Mouse (Mus musculus) spleen, adult 2 months (tissue): ENCODE measurements around the gene Tmco3. TPM values are rescaled to one million over a fixed set of nuclear protein-coding genes. Genes with fewer than 3 reads are reported as not detected.
"Not testable (repeated sequence)": the region's sequence is repeated elsewhere in the genome, so short reads cannot be mapped to it uniquely, and the experiment has no call there.

Experiments
- DNase-seq, 2 experiments: peaks; one replicate each; pipeline versions ENCODE4 v3.0.0 to v3.0.0-alpha.2; 2012 to 2021; ENCODE audit warnings: low spot score in 2 of 2, low read depth in 1 of 2
- H3K27ac ChIP-seq: fragments of 200-500 bp; 2 replicates; pipeline ENCODE4 v1.5.1; 2012; ENCODE audit warnings: low read length, inconsistent platforms; ENCODE audit not compliant: insufficient read depth
- H3K27me3 ChIP-seq: fragments of 200-500 bp; 2 replicates; pipeline ENCODE4 v1.6.1; 2012; ENCODE audit warnings: mild to moderate bottlenecking, moderate library complexity, low read length, inconsistent platforms; ENCODE audit not compliant: control insufficient read depth, insufficient read depth
- H3K36me3 ChIP-seq: fragments of 200-500 bp; 2 replicates; pipeline ENCODE4 v1.6.1; 2012; ENCODE audit warnings: mild to moderate bottlenecking, low read length, inconsistent platforms; ENCODE audit not compliant: control insufficient read depth, insufficient read depth
- H3K4me1 ChIP-seq: fragments of 200-500 bp; 2 replicates; pipeline ENCODE4 v1.6.1; 2011; ENCODE audit warnings: inconsistent platforms; ENCODE audit not compliant: control insufficient read depth, insufficient read depth, insufficient read length
- H3K4me3 ChIP-seq: fragments of 200-500 bp; 2 replicates; pipeline ENCODE4 v1.5.1; 2011; ENCODE audit warnings: mild to moderate bottlenecking, inconsistent platforms; ENCODE audit not compliant: insufficient read depth, insufficient read length; ENCODE audit errors: extremely low read depth
- CTCF ChIP-seq: fragments of 200-500 bp; IDR thresholded peaks from 2 replicates; pipeline ENCODE4 v1.5.1; 2011; ENCODE audit warnings: mild to moderate bottlenecking, inconsistent platforms; ENCODE audit not compliant: insufficient read depth, insufficient read length, insufficient replicate concordance; ENCODE audit errors: extremely low read depth
- POLR2A ChIP-seq: fragments of 200-500 bp; IDR thresholded peaks from 2 replicates; pipeline ENCODE4 v1.6.1; 2011; ENCODE audit warnings: low read depth, low read length, inconsistent platforms
- WGBS: fragments of 180-500 bp; shearing (Covaris S2); methylation state at CpG from one replicate; pipeline ENCODE4 v1.1.7; 2018; 5-methylcytosine and 5-hydroxymethylcytosine counted together
- polyA plus RNA-seq: library from polyadenylated mRNA; depleted of rRNA; stranded (reverse); fragments of >200 nt; gene quantifications from 2 replicates; pipeline ENCODE4 v1.2.3, GENCODE M21; 2012

The Tmco3 gene
- polyA plus RNA-seq, 1 experiment, result 10.5 TPM

GRCm38 (mm10) chr8:13306309-13306909, 18.4 kb downstream of the Tmco3 start:
- no peaks in the 10 kb centered on the region for H3K4me1 ChIP-seq
- 79% methylated on average over 7 of the region's 7 CpGs for WGBS
- TF ChIP-seq POLR2A, result no peak
- no peak for TF ChIP-seq CTCF
- no peaks in the 10 kb centered on the region for H3K27me3 ChIP-seq
- no peak for DNase-seq
- no peaks in the 10 kb centered on the region for H3K36me3 ChIP-seq
- no peak overlapping the region for H3K4me3 ChIP-seq
- H3K27ac ChIP-seq, result no peak overlapping the region

- 83% methylated on average over 9 of the region's 9 CpGs for WGBS
- H3K4me3 ChIP-seq, result no peak overlapping the region
- TF ChIP-seq CTCF (no peak), POLR2A (no peak)
- no peak for DNase-seq
- no peaks in the 10 kb centered on the region for H3K27me3 ChIP-seq
- no peak overlapping the region for H3K27ac ChIP-seq
- H3K36me3 ChIP-seq, result no peaks in the 10 kb centered on the region
- H3K4me1 ChIP-seq, result no peaks in the 10 kb centered on the region
Observed at GRCm38 (mm10) chr8:13306916-13307315, 18.9 kb downstream of the Tmco3 start.

GRCm38 (mm10) chr8:13314922-13315321, 26.9 kb downstream of the Tmco3 start:
- Histone ChIP-seq H3K36me3 (peaks cover 2% of the 10 kb centered on the region; the same call in 1 of the 2 replicates), H3K4me3 (no peak overlapping the region), H3K4me1 (no peaks in the 10 kb centered on the region), H3K27ac (no peak overlapping the region), H3K27me3 (no peaks in the 10 kb centered on the region)
- DNase-seq, result no peak
- 85% methylated on average over 3 of the region's 3 CpGs for WGBS
- TF ChIP-seq CTCF, result no peak
- TF ChIP-seq POLR2A, result no peak

- H3K4me3 ChIP-seq, result no peak overlapping the region
- H3K4me1 ChIP-seq, result no peaks in the 10 kb centered on the region
- H3K27me3 ChIP-seq, result no peaks in the 10 kb centered on the region
- DNase-seq, result no peak
- WGBS, result 78% methylated on average over 10 of the region's 10 CpGs
- TF ChIP-seq POLR2A, result no peak
- TF ChIP-seq CTCF, result no peak
- peaks cover 4% of the 10 kb centered on the region for H3K36me3 ChIP-seq
- H3K27ac ChIP-seq, result no peak overlapping the region
Observed at GRCm38 (mm10) chr8:13316671-13317070, 28.7 kb downstream of the Tmco3 start.

GRCm38 (mm10) chr8:13326598-13326997, 38.6 kb downstream of the Tmco3 start:
- H3K27me3 ChIP-seq, result no peaks in the 10 kb centered on the region
- no peaks in the 10 kb centered on the region for H3K36me3 ChIP-seq
- no peaks in the 10 kb centered on the region for H3K4me1 ChIP-seq
- H3K27ac ChIP-seq, result no peak overlapping the region
- no peak overlapping the region for H3K4me3 ChIP-seq
- no peak for DNase-seq
- 34% methylated on average over 5 of the region's 5 CpGs for WGBS
- TF ChIP-seq POLR2A (no peak), CTCF (no peak)

GRCm38 (mm10) chr8:13334671-13335070, 46.7 kb downstream of the Tmco3 start:
- H3K4me3 ChIP-seq, result no peak overlapping the region
- H3K27me3 ChIP-seq, result no peaks in the 10 kb centered on the region
- WGBS, result 46% methylated on average over 1 of the region's 1 CpGs
- DNase-seq, result no peak
- no peak overlapping the region for H3K27ac ChIP-seq
- TF ChIP-seq POLR2A (no peak), CTCF (no peak)
- no peaks in the 10 kb centered on the region for H3K36me3 ChIP-seq
- H3K4me1 ChIP-seq, result no peaks in the 10 kb centered on the region

GRCm38 (mm10) chr8:13337245-13337644, 49.3 kb downstream of the Tmco3 start:
- WGBS, result 29% methylated on average over 6 of the region's 6 CpGs
- H3K36me3 ChIP-seq, H3K27me3 ChIP-seq, H3K27ac ChIP-seq, H3K4me3 ChIP-seq, H3K4me1 ChIP-seq, DNase-seq: not testable (repeated sequence)
